Mouse (Mus musculus): ENCODE results near the gene Fam151b. TPM values are rescaled to one million over a fixed set of nuclear protein-coding genes. Genes with fewer than 3 reads are reported as not detected.

Fam151b gene
- polyA plus RNA-seq, 1 experiment from 2014 or later = not detected

Other genes starting within 250 kb of the Fam151b start
- 1.3 and 1.9 TPM in 2 replicates for gene Gm20379, start 178.0 kb downstream of the Fam151b start, polyA plus RNA-seq (2014; fragmentation: Nextera tagmentation; extraction: Ambion mirVana)
- 29.1 and 29.6 TPM in 2 replicates for gene Dhfr, start 129.3 kb downstream of the Fam151b start, polyA plus RNA-seq (2014; fragmentation: Nextera tagmentation; extraction: Ambion mirVana)
- gene Msh3, start 129.0 kb downstream of the Fam151b start, polyA plus RNA-seq (2014; fragmentation: Nextera tagmentation; extraction: Ambion mirVana) = 39.0 and 43.8 TPM in 2 replicates
- 0.08 TPM in 1 of 2 replicates, not detected in the other for gene Ankrd34b, start 58.1 kb downstream of the Fam151b start, polyA plus RNA-seq (2014; fragmentation: Nextera tagmentation; extraction: Ambion mirVana)
- 12.1 and 13.0 TPM in 2 replicates for gene Zfyve16, start 46.9 kb upstream of the Fam151b start, polyA plus RNA-seq (2014; fragmentation: Nextera tagmentation; extraction: Ambion mirVana)
- gene Spz1, start 92.2 kb upstream of the Fam151b start, polyA plus RNA-seq (2014; fragmentation: Nextera tagmentation; extraction: Ambion mirVana) = not detected in 2 replicates
- gene Serinc5, start 127.1 kb upstream of the Fam151b start, polyA plus RNA-seq (2014; fragmentation: Nextera tagmentation; extraction: Ambion mirVana) = 6.6 and 7.7 TPM in 2 replicates